Mouse (Mus musculus) gastrocnemius, postnatal 4 days (tissue): ENCODE measurements at regions not wholly inside any gene's neighbourhood (a gene's known extent, or its start where the extent isn't known, plus 50 kb on each side); places are given as distances from the start of the nearest gene placed in this dataset.

Experiments used
- DNase-seq, 2 experiments: peaks; one replicate each; pipeline ENCODE4 v3.0.0; 2021 to 2022; ENCODE audit warnings: low spot score in 2 of 2, mixed read lengths in 2 of 2

DNA sequence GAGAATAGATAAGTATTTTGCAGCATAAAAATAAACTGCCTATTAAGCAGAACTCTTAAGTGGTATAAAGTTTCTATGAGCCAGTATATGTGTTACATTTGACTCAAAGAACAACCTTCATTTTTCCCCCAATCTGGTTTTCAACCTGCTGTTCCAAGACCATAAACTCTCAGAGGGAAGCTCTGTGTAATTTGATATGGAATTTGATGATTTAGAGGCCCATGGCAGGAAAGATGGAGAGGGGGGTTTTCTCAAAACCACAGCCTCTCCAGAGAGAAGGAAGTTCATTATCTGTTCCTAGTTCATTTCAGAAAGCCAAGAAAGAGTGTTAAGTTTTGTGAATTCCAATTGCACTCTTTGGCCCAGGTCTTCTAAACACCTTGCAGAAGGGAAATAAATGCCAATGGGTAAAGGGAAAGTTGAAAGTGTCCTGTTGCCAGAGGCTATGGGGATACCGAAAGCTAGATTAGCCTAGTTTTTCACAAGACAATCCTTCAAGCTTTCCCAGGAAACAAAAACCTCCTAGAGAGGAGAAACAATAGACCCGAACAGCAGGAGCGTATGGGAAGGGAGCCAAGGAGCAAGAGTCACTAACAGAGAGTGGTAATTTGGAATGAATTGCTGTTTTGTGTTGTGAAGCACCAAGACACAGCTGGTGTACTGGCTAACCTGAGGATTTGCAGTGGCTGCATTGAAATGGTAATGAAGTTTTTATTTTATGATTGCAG, 165.2 kb upstream of the Atp2b1 start:
- peak in 1 of 2 experiments; percentile 43 for DNase-seq

GRCm38 (mm10) chr10:98749584-98749947, 164.6 kb upstream of the Atp2b1 start:
- no peak for DNase-seq

GRCm38 (mm10) chr10:98751376-98752058, 162.7 kb upstream of the Atp2b1 start:
- DNase-seq: peak; percentile 23 to 51

DNA sequence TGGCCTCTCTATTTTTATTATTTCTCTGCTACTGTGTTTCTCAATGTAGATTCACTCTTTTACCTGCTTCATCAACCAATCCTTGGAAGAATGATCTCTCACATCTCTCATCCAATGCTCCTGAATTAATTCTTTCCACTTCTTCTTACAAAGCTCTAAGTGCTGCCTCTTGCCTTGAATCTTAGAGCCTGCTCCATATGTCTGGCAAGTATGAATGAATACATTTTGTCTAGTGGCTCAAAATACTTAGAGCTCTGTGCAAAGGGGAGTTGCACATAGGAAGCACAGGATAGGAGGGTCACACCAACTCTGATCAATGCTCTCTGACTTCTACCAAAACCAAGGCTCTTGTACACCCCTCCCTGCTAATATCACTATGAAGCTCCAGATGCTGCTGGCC, 153.1 kb upstream of the Atp2b1 start:
- no peak for DNase-seq

DNA sequence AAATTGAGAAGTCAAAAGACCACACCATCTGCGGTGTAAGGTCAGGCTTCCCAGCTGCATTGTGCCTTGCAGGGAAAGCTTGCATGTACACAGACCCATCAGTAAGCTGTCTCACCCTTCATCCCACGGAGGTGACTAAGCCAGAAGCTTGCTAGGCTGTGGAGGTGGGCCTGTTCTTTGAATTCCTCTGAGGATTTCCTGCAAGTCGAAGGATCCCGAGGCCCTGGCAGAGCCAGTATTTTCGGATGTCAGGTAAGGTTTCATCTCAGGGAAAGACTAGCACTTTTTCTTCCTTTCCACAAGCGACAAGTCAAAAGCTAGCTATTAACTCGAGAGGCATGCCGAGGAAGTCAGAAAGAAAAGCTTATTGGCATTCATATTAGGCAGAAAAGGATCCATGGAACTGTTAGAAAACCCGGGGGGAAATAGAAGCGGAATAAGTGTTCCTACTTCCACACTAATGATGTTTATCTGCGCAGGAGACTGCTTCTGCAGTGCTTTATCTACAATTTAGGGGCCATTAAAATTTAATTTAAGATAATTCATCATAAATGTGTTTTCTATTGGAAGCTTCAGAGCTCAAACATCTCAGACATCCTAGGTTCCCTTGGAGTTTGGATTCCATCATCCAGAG, 148.3 kb upstream of the Atp2b1 start:
- DNase-seq: no peak

DNA sequence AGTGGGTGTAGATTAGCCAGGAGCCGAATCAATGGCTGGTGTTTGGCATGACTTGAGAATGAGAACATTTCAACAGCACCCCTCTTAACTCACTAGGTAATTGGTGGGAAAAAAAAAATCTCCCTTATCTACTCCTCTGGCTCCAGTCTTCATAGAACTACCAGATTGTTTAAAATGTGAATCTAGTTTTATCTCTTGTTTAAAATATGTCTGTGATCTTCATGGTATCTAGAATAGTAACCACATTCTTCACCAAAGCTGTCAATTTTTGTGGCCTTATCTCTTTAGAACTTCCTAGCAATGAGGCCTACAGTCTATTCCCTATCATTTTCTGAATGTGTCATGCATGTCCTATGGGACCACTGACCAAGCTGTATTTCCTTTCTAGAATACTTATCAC, 134.4 kb upstream of the Atp2b1 start:
- no peak for DNase-seq

- no peak for DNase-seq
Observed at GRCm38 (mm10) chr10:98780938-98781337, 133.3 kb upstream of the Atp2b1 start.

DNA sequence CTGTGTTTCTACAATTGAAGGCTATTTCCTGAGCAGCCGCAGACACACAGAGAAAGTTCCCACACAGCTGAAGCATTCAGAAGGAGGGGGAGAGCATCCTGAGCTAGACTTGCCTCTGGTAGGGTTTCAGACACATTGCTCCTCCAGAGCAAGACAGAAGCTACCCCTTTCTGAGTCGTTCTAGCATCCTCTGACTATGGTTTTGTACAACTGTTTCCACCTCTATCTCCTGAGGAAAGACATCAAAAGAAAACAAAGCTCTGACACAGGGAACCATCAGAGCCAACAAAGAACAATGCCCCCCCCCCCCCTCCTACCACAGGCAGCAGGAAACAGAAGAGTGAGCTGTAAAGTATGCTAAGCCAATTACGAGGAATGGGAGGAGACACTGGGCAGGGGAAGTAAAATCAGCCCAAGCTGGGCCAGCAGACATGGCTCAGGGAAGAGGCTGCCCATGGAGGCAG, 132.3 kb upstream of the Atp2b1 start:
- no peak for DNase-seq

DNA sequence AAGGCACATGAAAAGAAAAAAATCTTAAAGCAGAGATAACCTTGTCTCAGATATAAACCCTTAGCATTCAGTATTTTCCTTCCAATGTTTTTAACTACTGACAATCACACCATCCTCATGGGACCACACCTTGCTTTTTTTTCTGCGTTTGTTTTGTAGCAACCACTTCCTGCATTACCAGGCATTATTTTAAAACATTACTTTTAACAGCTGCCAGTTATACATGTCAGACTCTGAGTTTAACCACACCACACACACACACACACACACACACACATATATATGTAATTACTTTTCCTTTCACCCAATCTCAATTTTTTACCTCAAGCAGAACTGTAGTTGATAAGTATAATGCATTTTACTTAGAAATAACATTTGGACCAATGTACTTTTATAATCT, 128.8 kb upstream of the Atp2b1 start:
- no peak for DNase-seq

DNA sequence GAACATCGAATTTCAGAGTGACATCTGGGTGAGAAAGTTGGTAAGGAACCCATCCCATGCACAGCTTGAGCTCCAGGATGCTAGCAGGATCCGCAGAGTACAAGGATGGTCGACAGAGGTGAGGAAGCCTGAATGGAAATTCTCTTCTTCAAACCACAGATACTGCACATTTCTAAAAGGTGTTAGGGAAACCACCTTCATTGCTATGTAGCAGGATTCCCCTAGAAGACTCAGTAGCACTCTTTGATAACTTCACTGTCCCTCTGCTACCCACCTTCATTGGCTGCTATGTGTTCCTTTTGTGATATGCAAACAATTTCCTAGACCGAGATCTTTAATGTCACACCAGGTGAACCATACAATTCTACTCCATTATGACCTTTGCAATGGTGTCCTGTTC, 128.1 kb upstream of the Atp2b1 start:
- DNase-seq: no peak

- no peak for DNase-seq
Observed at GRCm38 (mm10) chr10:98789763-98790162, 124.4 kb upstream of the Atp2b1 start.

DNA sequence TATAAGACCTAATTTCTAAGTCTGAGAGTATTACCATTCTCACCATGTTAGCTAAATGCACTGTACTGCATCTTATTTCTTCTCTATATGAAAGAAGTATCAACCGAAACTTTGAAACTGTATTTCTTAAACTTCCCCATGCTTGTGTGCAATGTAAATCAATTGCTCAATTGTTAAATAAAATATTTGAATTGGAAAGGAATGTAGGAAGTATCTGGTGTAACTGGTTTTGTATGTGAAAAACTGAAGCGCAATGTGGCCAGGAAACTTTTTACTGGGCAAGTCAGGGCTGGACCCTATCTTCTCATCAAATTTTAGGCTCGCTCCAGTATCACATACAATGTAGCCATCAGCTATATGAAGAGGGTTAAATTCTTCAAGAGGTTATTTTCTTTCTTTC, 123.8 kb upstream of the Atp2b1 start:
- no peak for DNase-seq

DNA sequence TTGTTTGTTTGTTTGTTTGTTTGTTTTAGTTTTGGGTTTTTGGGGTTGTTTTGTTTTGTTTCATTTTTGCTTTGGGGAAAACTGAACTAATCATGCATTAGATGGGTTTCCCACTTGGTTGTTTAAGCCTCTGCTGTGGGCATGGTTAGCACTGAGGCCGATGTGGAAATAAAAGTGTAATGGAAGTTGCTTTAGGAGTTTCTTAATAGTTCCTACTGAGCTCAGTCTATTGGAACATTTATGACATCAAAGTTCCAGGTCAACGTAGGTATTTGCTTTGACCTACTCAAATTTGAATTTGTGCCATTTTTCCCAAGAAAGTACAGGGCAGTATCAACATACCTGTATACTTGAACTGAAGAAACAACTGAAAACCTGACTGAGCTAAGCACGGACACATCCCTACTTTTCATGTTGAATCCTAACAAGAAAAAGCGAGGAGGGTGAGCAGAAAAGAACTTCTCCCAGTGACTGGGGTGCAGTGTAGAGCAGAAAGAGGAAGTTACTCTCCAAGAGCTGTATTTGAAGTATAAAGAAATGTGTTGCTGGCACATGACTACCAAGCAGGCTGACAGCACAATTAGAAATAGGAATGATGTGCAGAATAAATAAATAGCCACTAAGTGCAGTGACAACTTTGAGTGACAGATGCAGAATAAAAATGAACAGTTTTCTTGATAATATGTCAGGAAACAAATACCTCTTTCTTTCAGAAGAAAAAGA, 122.0 kb upstream of the Atp2b1 start:
- DNase-seq: no peak

DNA sequence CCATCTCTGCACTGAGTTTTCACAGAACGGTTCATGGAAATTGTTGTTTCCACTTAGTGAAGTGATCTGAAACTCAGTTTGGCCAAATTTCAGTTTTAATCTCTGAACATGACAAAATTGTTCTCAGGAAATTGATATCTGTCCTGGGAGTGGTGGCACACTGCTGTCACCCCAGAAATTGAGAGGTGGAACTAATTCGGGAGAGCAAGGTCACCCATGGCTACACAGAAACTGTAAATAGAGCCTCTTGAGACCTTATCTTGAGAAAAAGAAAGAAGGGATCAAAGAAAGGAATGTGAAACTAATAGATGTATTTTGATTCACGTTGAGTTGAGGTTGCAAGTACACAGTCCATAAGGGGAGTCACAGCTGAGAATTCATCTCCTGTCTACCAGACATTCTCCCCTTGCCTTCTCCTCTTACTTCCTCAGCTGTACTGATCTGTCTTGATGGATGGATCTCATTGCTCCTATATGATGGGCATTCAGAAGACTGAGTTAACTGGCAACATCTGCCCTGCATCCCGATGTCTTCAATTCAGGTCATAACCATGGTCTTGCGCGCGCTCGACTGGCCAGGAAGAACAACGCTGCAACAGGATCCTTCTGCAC, 120.2 kb upstream of the Atp2b1 start:
- no peak for DNase-seq

DNA sequence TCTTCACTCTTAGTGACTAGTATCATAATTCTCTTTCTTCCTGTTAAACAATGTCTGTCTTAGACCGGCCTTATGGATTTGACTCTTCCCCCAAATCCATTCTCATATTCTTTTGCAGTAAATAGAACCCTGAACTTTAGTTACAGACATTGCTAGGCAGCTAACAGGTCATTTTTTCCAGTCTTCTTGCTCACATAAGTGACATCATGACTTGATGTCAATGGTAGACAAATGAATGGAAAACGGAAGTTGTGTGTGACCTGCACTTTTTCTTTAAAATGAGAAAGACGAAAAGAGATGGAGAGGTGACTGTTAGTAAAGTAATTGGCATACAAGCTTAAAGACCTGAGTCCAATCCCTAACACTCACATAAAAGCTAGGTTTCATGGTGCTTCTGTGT, 118.2 kb upstream of the Atp2b1 start:
- DNase-seq: no peak

- no peak for DNase-seq
Observed at GRCm38 (mm10) chr10:98798634-98799415, 115.4 kb upstream of the Atp2b1 start.

DNA sequence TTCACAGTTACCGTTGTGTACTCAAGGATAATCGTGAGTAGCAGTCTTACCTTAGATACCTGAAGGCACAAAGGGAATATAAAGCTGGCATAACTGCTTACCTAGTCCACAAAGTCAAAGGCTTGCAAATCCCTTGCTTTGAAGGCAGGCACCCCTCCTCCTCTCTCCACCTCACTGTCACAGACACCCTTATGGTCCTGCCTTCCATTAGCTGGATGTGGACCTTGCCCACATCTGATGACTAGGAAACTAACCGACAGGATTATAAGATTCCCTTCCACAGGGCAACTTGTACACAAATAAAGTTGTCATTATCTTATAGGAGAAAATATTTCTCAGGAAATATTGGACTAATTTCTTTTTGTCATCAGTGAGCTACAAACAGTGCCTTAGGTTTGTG, 114.4 kb upstream of the Atp2b1 start:
- DNase-seq: no peak

DNA sequence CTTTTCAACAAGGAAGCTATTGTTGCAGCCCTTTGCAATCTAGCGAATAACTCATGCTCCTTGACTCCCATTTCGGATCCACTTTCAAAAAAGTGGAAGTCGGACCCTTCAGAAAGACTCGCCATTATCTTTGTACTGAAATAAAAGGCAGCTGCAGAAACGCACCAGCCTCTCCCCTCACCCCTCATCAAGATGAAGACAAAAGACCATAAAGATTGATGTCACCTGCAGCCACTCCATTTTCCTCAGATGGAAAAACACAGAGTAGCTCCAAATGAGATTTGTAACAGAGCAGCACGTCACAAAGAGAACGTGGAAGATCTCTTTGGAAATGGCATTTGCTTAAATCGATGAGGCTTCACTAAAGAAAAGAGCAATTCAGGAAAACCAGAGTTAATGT, 113.3 kb upstream of the Atp2b1 start:
- DNase-seq: no peak

DNA sequence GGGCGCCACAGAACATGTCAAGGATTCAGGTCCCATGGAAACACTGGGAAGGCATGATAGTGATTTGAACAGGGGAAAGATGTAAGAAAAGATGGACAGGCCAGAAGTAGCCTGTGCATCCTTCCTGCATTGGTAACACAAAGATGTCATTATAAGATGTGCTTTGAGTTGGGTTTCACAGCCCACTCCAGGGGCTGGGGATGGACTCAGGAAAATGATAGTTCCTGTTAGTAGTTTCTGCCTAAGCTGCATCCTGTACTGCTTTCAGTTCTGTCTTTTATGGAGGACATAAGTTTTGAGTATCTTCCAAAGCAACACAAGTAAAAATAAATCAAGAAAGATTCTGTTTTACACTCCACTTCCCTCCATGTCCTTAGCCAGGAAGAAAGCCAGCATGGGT, 109.2 kb upstream of the Atp2b1 start:
- no peak for DNase-seq

GRCm38 (mm10) chr10:98806798-98807535, 107.2 kb upstream of the Atp2b1 start:
- DNase-seq: no peak
